Mouse (Mus musculus) ES-E14 (cell line): Measurements from ENCODE around the gene Rpgr. TPM values are rescaled to one million over a fixed set of nuclear protein-coding genes. Genes with fewer than 3 reads are reported as not detected.

Experiments
- DNase-seq: peaks from one replicate; pipeline ENCODE4 v3.0.0-alpha.2; 2013; ENCODE audit warnings: low read depth, low spot score
- H3K27ac ChIP-seq: 2 replicates; pipeline ENCODE4 v1.5.1; 2012; ENCODE audit warnings: low read depth, mild to moderate bottlenecking, low read length, moderate library complexity, mixed read lengths; ENCODE audit not compliant: poor library complexity, insufficient read depth, severe bottlenecking
- H3K36me3 ChIP-seq: 2 replicates; pipeline ENCODE4 v1.6.1; 2012; ENCODE audit warnings: mild to moderate bottlenecking, low read length, moderate library complexity, mixed read lengths; ENCODE audit not compliant: control insufficient read depth, poor library complexity, insufficient read depth, severe bottlenecking
- H3K4me1 ChIP-seq, 2 experiments: fragments of 150-350 bp in 1 of 2; sonication (generic) in 1 of 2; 2 replicates each; pipeline ENCODE4 v1.6.1; 2012; ENCODE audit warnings: low read length in 2 of 2, mild to moderate bottlenecking in 1 of 2, mixed read lengths in 1 of 2; ENCODE audit not compliant: control insufficient read depth in 2 of 2, insufficient read depth in 2 of 2, poor library complexity in 1 of 2
- H3K4me3 ChIP-seq, 2 experiments: fragments of 150-350 bp in 1 of 2; sonication (generic) in 1 of 2; 2 replicates each; pipeline ENCODE4 v1.5.1; 2012; ENCODE audit warnings: low read length in 2 of 2, low read depth in 1 of 2, mild to moderate bottlenecking in 1 of 2, mixed read lengths in 1 of 2; ENCODE audit not compliant: insufficient read depth in 1 of 2, poor library complexity in 1 of 2, severe bottlenecking in 1 of 2
- H3K9ac ChIP-seq: 2 replicates; pipeline ENCODE4 v1.6.1; 2012; ENCODE audit warnings: low read depth, mild to moderate bottlenecking, low read length, mixed read lengths; ENCODE audit not compliant: poor library complexity, insufficient read depth, severe bottlenecking
- H3K9me3 ChIP-seq: fragments of 150-350 bp; sonication (generic); 2 replicates; pipeline ENCODE4 v1.6.1; 2012; ENCODE audit warnings: low read depth, mild to moderate bottlenecking, low read length; ENCODE audit not compliant: control insufficient read depth, insufficient read depth
- CHD2 ChIP-seq: IDR thresholded peaks from 2 replicates; pipeline ENCODE4 v1.6.1; 2014; ENCODE audit warnings: mild to moderate bottlenecking, low read depth, low read length, inconsistent platforms
- HCFC1 ChIP-seq: IDR thresholded peaks from 2 replicates; pipeline ENCODE4 v1.6.1; 2012; ENCODE audit warnings: low read length, inconsistent platforms, borderline replicate concordance; ENCODE audit not compliant: insufficient read depth
- MAFK ChIP-seq: IDR thresholded peaks from 2 replicates; pipeline ENCODE4 v1.6.1; 2014; ENCODE audit warnings: mild to moderate bottlenecking, low read depth, low read length, inconsistent platforms; ENCODE audit not compliant: insufficient read depth
- ZC3H11A ChIP-seq: IDR thresholded peaks from 2 replicates; pipeline ENCODE4 v1.6.1; 2012; ENCODE audit warnings: low read depth, mild to moderate bottlenecking, inconsistent platforms, low read length, borderline replicate concordance
- ZNF384 ChIP-seq: IDR thresholded peaks from 2 replicates; pipeline ENCODE4 v1.6.1; 2012; ENCODE audit warnings: low read depth, low read length, inconsistent platforms
- in situ Hi-C, 2 experiments: fragments of 600-800 bp; cut with MboI; formaldehyde crosslinking; loops; one replicate each; pipeline ENCODE4 v1.15.1; 2025; ENCODE audit warnings: low sequenced_read_pairs in 2 of 2, inconsistent platforms in 1 of 2; ENCODE audit not compliant: unreplicated experiment in 2 of 2
- total RNA-seq: library from RNA; depleted of rRNA; stranded (reverse); fragments of 300-350 nt; gene quantifications from 2 replicates; pipeline ENCODE4 v1.2.3, GENCODE M21; 2012

Gene Rpgr
- total RNA-seq, 1 experiment, result 5.1 TPM

- Histone ChIP-seq H3K4me1 (no peaks in the 10 kb centered on the region), H3K27ac (no peak overlapping the region), H3K9me3 (no peaks in the 10 kb centered on the region), H3K9ac (peak overlapping the region; percentile 90), H3K4me3 (peak overlapping the region; percentile 65 to 93), H3K36me3 (no peaks in the 10 kb centered on the region)
- TF ChIP-seq MAFK (no peak), ZNF384 (no peak), CHD2 (no peak), ZC3H11A (no peak), HCFC1 (no peak)
- in situ Hi-C loops, result no loop called here
- DNase-seq, result peak; percentile 9
These were observed 748 bp downstream of the Rpgr start for GRCm38 (mm10) chrX:10215972-10216371.

DNA sequence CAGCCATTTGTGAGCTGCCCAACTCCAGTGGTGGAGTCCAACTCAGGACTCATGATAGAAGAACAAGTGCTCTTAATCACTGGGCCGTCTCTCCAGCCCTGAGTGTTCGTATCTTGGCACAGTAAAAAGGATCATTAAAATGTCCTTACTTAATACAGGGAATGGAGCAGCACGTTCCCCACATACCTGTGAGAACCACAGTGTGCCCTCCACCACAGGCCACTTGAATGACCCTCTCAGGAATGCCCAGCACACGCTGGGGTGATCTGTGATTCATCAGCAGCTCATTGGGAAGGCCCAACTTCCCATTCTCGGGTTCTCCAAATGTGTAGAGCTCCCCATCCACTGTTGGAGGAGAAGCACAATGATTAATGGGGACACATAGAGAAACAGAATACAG, 10.8 kb downstream of the Rpgr start:
- Histone ChIP-seq H3K9me3 (no peaks in the 10 kb centered on the region), H3K4me3 (no peak overlapping the region)
- in situ Hi-C loops, result no loop called here

DNA sequence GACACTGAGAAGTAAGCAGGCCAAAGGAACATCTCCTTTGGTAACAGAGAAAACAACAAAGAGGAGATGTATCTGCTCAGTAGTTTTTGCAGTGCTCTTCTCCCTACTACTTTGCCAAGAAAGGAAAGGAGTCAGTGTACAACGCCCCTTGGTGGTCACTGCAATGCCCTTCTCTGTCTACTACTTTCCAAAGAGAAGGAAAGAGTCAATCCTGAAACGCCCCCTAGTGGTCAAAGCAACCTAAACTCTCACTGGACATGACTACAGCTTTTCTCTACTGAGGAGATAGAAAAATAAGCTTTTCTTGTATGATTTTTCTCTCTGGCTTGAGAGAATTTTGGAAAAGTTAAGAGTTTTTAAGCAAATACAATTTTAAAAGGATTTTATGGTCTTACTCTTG, 15.4 kb downstream of the Rpgr start:
- no peak for TF ChIP-seq MAFK
- 0 out of 2 replicates have a peak, but pooled peaks have one; percentile 12 for TF ChIP-seq ZC3H11A
- TF ChIP-seq HCFC1, result no peak
- no peak for TF ChIP-seq ZNF384
- H3K4me3 ChIP-seq, result no peak overlapping the region
- H3K4me1 ChIP-seq, result no peaks in the 10 kb centered on the region
- H3K36me3 ChIP-seq, result no peaks in the 10 kb centered on the region
- no peak overlapping the region for H3K27ac ChIP-seq
- H3K9me3 ChIP-seq, result no peaks in the 10 kb centered on the region
- DNase-seq, result peak; percentile 34
- H3K9ac ChIP-seq, result no peak overlapping the region
- in situ Hi-C loops, result no loop called here

More for the DNA sequence above, 10.8 kb downstream of the Rpgr start:
- no peak for DNase-seq
- H3K9ac ChIP-seq, result no peak overlapping the region
- TF ChIP-seq HCFC1 (no peak), MAFK (no peak), CHD2 (no peak), ZNF384 (no peak), ZC3H11A (no peak)
- H3K4me1 ChIP-seq, result no peaks in the 10 kb centered on the region
- no peaks in the 10 kb centered on the region for H3K36me3 ChIP-seq
- H3K27ac ChIP-seq, result no peak overlapping the region

- no peaks in the 10 kb centered on the region for H3K4me1 ChIP-seq
- in situ Hi-C loops, result no loop called here
- TF ChIP-seq MAFK (no peak), HCFC1 (no peak), ZC3H11A (no peak), ZNF384 (no peak), CHD2 (no peak)
These were observed 64.3 kb downstream of the Rpgr start for GRCm38 (mm10) chrX:10152390-10152789.

DNA sequence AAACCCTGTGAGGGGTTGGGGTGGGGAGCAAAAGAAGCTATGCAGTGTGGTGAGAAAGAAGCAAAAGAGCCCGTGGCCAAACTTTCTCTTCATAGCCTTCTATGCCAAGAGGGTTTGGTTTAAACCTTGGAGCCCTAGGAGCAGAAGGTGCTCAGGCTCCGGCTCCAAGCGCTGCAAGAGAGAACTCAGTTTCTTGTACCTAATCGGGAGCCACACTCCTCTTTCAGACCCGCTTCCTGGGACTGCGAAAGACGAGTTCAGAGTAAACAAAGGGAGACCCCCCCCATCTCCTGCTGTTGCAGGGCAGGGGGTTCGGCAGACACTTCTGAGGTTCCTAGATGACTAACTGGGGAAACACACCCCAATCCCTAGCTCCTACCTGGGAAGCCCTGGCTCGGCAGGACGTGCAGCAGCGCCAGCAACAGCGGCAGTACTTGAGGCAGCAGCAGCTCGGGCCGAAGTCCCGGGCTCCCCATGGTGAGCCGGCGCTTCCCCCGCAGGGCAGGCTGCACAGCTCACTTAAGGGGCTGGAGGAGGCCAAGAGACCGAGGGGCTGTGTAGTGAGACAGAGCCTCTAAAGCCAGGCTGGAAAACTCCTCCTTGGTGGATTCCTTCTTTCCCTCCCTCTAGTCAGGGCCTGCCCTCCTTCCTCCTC, 99.5 kb downstream of the Rpgr start, which contains the start of gene Srpx:
Gene Srpx, minus strand, starts transcription at position 645 of the 655 bp plus-strand sequence.
- Histone ChIP-seq H3K27ac (no peak within 1 kb of the TSS), H3K4me3 (peak within 1 kb of the TSS; percentile 28 to 44; a peak in 3 of 4 replicates), H3K4me1 (no peaks in the 10 kb centered on the region), H3K9me3 (no peaks in the 10 kb centered on the region), H3K9ac (no peak within 1 kb of the TSS), H3K36me3 (no peaks in the 10 kb centered on the region)
- no peak for DNase-seq
- TF ChIP-seq HCFC1, result no peak
- no peak for TF ChIP-seq CHD2
- TF ChIP-seq ZNF384, result no peak
- TF ChIP-seq MAFK, result no peak
- TF ChIP-seq ZC3H11A, result no peak
- in situ Hi-C loops, result no loop called here

More at GRCm38 (mm10) chrX:10152390-10152789, 64.3 kb downstream of the Rpgr start:
- no peak overlapping the region for H3K27ac ChIP-seq
- no peak overlapping the region for H3K4me3 ChIP-seq
- no peaks in the 10 kb centered on the region for H3K36me3 ChIP-seq
- no peak overlapping the region for H3K9ac ChIP-seq
- DNase-seq, result no peak
- H3K9me3 ChIP-seq, result no peaks in the 10 kb centered on the region
